Mouse (Mus musculus) skeletal muscle tissue, adult 2 months (tissue): ENCODE results near the gene Pld1.

Experiments
- DNase-seq: peaks from one replicate; pipeline ENCODE4 v3.0.0-alpha.2; 2012; ENCODE audit warnings: low read depth, low spot score

The Pld1 gene

GRCm38 (mm10) chr3:27991100-27991703 is 52.7 kb downstream of the Pld1 start:
- peak; percentile 53 for DNase-seq

GRCm38 (mm10) chr3:27994175-27994990 is 55.9 kb downstream of the Pld1 start:
- no peak for DNase-seq

DNA sequence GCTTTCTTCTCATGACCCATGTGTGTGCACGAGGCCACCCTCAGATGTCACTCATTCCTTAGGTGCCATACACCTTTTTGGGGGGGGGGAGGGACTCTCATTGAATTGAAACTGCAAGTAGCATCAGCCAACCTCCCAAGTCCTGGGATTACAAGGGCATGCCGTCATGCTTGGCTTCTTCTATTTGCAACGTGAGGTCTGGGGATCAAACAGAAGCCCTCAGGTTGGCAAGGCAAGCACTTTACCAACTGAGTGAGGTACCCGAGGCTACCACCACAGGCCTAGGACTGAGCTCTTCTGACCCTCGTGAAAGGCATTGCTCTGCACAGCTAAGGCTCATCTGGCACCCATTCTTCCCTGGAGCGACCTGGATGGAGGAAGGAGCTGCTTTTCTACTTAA is 65.8 kb downstream of the Pld1 start:
- DNase-seq = no peak

DNA sequence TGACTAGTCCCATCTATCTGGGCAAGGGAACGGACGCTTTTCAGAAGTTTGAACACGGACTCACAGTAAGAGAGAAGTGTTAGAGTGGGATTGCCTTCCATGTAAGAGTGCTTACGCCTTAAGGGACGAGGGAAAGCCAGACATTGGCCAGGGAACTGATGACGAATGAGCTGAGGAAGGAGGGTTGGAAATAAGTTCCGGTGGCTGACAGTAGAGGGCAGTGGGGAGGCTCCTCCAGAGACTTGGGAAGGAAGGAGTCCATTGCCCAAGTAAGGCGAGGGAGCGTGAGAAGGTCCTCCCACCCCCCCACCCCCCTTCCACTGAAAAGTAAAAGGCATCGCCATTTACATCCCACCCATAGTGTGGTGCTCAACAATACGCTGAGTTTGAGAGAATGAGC is 69.2 kb downstream of the Pld1 start:
- no peak for DNase-seq

- DNase-seq = peak; percentile 25
These were observed 69.9 kb downstream of the Pld1 start for GRCm38 (mm10) chr3:28008369-28008768.

DNA sequence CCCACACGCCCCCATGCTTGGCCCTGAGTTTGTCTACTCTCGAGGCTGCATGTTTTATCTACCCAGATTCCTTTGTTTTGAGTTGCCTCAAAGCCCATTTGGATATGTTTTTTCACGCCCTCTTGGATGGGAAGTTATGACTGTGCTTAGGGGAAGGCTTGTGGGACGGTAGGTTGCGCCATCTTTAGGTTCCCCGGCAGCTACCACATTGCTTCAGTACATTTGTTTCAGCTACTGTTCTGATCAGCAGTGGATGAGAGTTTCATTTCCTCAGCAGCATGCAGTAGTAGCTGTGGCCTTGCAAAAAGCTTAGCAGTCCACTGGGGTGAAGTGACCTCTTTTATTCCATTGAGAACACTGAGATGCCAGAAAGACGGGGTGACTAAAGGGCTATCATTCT is 73.7 kb downstream of the Pld1 start:
- no peak for DNase-seq

DNA sequence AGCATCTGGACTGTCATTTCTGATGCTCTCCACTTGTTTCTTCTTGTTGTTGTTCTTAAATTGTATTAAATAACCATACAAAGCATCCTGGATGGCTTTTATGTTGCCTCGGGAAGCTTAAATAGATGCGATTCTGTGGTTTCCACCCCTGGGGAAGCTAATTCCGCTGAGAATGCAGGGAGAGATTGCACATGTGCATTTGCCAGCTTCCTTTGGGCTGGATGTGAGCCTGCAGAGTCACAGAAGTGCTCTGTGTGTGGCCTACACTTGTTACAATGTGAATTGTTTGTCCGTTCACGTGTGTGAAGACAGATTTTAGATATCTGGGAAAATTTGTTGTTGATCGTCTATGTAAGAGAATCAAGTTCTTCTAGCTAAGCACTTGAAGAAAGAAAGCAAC is 74.9 kb downstream of the Pld1 start:
- peak; percentile 16 for DNase-seq

DNA sequence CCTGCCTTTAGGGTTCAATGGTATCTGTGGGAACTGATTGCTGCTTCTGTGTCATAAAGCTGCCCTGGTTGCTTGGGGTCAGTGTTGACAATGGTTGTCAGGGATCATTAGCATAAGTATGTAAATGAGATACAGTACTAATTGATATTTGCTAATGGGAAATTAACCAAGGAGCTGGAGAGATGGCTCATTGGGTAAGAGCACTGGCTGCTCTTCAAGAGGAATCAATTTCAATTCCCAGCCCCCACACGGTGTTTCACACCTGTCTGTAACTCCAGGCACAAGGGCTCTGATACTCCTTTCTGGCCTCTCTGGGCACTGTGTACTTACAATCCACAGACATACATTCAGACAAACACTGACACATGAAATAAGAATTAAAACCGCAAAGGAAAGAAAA is 78.5 kb downstream of the Pld1 start:
- DNase-seq = no peak

- no peak for DNase-seq
These were observed 81.2 kb downstream of the Pld1 start for GRCm38 (mm10) chr3:28019727-28020126.

DNA sequence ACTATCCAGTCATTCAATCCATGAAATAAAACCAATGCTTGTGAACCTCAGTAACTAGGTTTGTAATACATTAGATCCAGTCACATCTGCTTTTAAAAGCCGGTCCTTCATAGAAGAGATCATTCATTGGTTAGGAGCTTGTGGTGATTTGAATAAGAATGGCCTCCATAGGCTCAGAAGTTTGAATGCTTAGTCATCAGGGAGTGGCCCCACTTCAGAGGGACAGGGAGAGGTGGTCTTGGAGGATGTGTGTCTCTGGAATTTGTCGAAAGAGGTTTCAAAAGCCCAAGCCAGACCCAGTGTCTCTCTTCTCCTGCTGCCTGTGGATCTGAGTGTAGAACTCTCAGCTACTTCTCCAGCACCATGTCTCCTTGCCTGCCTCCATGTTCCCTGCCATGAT is 81.9 kb downstream of the Pld1 start:
- no peak for DNase-seq

DNA sequence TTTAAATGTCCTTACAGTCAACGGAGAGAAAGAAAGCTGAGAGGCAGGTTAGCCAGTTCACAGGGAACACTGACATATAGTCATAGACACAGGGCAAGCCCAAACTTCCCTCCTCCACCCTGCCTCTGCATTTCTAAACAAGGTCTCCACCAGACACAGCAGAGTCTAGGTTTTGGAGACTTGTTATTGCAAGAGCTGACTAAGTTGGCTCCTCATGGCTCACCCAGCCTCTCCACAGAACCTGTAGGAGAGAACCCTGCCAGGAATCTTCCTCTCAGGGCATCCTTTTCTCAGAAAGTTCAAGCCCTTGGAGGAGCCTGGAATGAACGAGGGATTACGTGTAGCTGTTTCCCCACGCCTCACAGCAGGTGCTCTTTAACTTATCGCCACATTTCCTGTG is 83.7 kb downstream of the Pld1 start:
- DNase-seq = no peak

GRCm38 (mm10) chr3:28026876-28027275 is 88.4 kb downstream of the Pld1 start:
- no peak for DNase-seq

GRCm38 (mm10) chr3:28028456-28028855 is 90.0 kb downstream of the Pld1 start:
- DNase-seq = no peak

- no peak for DNase-seq
These were observed 92.4 kb downstream of the Pld1 start for GRCm38 (mm10) chr3:28030860-28031259.

GRCm38 (mm10) chr3:28031643-28032243 is 93.2 kb downstream of the Pld1 start:
- peak; percentile 19 for DNase-seq

DNA sequence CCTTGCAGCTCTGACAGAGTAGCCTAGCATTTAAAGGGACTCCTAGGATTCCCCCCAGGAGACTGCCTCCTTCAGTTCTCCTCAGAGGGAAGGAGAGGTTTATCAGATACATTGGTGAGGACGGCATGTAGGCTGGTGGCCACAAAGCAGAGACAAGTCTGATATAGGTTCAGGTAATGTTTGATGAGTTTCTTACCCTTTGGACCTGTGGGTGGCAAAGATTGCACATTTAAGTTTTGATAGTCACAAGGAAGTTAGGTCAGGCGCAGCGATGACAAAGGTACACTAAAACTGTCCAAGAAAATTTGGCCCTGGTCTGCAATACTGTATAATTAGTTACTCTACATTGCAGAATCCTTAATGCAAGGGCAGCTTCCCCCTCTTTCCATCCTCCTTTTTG is 95.4 kb downstream of the Pld1 start:
- no peak for DNase-seq

- no peak for DNase-seq
These were observed 96.3 kb downstream of the Pld1 start for GRCm38 (mm10) chr3:28034707-28035333.

GRCm38 (mm10) chr3:28037320-28037932 is 98.9 kb downstream of the Pld1 start:
- peak; percentile 10 for DNase-seq

- DNase-seq = no peak
These were observed 99.6 kb downstream of the Pld1 start for GRCm38 (mm10) chr3:28038106-28038505.

DNA sequence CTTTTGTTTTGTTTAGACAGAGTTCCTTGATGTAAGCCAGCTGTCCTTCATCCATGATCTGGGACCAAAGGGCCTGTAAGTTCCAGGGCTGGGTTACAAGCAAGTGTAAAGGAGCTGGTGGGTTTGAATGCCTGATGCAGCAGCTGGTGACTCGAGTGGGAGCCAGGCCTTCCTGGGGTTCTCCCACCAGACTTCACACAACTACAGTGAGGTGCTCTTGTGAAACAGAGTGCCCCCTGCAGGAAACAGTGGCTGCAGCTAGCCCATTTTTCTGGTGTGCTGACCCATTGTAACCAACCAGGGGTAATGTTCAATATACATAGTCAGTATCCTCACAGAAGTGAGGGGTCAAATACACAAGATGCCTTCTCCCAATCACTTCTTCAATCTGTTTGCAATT is 101.3 kb downstream of the Pld1 start:
- no peak for DNase-seq

- no peak for DNase-seq
These were observed 102.7 kb downstream of the Pld1 start for GRCm38 (mm10) chr3:28041236-28041635.

DNA sequence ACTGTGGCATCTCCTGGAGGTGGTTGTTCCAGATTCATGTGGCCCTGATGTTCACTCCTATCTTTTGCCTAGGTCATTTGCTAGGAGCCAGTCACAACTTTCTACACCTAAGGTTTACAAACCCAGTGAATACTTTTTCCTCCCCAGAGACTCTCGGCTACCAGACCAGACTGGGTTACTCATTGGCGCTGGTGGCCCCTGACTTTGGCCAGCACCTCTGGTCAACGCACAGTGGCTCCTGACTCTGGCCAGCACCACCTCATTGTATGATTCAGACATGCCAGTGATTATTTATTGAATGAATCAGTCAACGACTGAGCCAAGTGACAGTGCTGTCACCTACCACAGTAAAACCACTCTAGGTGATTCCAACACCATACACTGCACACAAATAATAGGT is 103.9 kb downstream of the Pld1 start:
- DNase-seq = no peak
